Mouse (Mus musculus) left cerebral cortex, adult 9 months (tissue): ENCODE results near the gene Tmprss3.

Experiments used
- DNase-seq, 2 experiments: peaks; one replicate each; pipeline ENCODE4 v3.0.0; 2022; ENCODE audit warnings: low spot score in 2 of 2

The Tmprss3 gene

GRCm38 (mm10) chr17:31198877-31199276 is at the start of gene Tmprss3:
Gene Tmprss3 (minus strand): TSS chr17:31198977.
- no peak for DNase-seq

GRCm38 (mm10) chr17:31247144-31247543 is 48.4 kb upstream of the Tmprss3 start:
- no peak for DNase-seq

DNA sequence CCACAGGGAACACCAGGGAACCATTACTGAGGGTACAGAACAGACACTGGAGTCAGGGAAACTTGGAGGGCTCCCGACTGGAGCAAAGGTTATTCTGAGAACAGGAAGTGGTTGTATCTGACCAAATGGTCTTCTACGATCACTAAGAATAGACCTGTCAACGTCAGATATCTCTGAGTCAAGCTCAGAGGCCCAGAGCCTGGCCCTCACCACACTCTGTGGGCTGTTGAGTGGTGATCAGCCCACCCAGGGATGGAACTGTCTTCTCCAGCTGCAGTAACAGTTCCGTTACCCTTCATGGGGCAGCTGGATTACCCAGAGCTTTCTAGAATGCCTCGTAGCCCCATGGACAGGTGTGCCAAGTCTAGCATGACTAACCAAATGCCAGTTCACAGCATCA is 46.5 kb upstream of the Tmprss3 start:
- DNase-seq, result no peak

- no peak for DNase-seq
Measured at GRCm38 (mm10) chr17:31242764-31243163, 44.0 kb upstream of the Tmprss3 start.

- DNase-seq, result no peak
Measured at GRCm38 (mm10) chr17:31241156-31241555, 42.4 kb upstream of the Tmprss3 start.

DNA sequence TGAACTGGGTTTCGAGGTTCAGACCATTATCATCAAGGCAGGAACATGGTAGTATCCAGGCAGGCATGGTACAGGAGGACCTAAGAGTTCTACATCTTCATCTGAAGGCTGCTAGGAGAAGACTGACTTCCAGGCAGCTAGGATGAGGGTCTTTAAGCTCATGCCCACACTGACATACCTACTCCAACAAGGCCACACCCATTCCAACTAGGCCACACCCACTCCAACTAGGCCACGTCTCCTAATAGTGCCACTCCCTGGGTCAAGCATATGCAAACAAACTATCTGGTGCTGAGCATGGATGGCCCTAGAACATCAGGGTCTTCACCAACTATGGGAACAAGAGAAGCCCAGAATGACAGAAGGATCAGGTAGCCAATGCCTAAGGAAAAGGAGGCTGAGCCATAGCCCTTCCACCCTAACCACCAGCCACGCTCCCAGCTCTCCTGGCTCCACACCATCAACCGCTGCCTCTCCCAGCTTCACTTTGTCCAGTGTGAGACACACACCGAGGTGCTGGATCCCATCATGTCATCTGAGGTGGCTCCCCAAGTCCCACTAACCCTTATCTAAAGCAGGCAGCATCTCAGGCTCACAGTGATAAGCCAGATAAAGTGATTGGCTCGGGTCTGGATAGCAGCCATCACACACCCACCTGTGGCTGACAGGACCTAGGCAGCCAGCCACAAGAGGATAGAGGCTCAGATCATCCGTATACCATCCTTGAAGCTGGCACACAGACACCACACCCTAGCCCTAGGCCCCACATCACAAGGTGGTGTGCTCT is 39.6 kb upstream of the Tmprss3 start:
- no peak for DNase-seq

- no peak for DNase-seq
Measured at GRCm38 (mm10) chr17:31235915-31236314, 37.1 kb upstream of the Tmprss3 start.

GRCm38 (mm10) chr17:31232251-31233010 is 33.7 kb upstream of the Tmprss3 start:
- no peak for DNase-seq

DNA sequence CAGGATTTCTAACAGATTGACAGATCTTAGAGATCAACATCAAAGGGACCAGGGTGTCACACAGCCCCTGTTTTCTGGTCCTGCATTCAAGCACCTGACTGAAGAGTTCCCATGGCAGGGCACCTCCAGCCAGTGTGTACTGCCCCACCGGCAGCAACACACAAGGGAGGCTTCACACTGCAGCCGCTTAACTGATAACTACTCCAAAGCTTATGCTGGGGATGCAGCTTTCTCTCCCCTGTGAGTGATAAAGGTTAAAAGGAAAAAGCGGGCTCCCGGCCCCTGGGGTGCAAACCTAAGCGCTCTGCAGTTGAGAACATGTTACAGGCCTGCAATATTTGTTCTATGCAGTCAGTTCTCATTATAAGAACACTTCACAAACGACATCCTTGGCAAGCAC is 33.0 kb upstream of the Tmprss3 start:
- no peak for DNase-seq

GRCm38 (mm10) chr17:31226931-31227330 is 28.2 kb upstream of the Tmprss3 start:
- no peak for DNase-seq

DNA sequence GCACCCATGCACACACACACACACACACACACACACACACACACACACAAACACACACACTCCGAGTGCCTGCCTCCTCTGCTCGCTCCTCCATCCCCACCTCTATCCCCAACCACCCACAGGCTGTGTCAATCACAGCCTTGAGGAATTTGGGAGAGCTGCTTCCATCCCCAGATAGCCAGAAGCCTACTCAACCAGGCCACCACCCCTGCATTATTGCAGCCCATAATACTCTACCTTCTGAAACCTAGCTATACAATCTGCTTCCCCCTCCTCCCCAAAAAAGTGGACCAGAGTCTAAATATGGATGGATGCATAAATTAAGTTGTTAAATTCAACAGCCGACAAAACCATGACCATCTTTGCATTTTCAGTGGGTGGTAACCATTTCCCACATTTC is 27.6 kb upstream of the Tmprss3 start:
- DNase-seq, result peak in 1 of 2 experiments; percentile 16

- DNase-seq, result no peak
Measured at GRCm38 (mm10) chr17:31224591-31224990, 25.8 kb upstream of the Tmprss3 start.

DNA sequence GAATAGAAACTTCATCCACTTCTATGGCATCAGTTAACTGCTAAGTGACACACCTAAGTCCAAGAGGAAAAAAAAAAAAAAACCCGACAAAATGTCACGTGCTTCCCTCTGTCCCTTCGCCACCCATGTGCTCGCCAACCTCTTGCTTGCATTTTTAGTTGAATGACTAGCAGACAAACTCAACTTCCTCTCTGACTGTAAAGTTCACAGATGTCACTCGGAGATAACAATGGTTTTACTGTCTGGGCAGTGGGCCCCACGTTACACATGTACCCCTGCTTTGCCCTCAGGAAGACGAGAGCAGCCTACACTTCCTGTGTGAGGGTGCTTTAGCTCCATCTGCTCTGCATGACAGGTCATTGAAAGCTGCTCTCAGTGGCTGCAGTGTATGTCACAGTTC is 25.1 kb upstream of the Tmprss3 start:
- no peak for DNase-seq

GRCm38 (mm10) chr17:31222810-31223310 is 24.1 kb upstream of the Tmprss3 start:
- DNase-seq, result no peak

GRCm38 (mm10) chr17:31216068-31216955 is 17.5 kb upstream of the Tmprss3 start:
- no peak for DNase-seq

DNA sequence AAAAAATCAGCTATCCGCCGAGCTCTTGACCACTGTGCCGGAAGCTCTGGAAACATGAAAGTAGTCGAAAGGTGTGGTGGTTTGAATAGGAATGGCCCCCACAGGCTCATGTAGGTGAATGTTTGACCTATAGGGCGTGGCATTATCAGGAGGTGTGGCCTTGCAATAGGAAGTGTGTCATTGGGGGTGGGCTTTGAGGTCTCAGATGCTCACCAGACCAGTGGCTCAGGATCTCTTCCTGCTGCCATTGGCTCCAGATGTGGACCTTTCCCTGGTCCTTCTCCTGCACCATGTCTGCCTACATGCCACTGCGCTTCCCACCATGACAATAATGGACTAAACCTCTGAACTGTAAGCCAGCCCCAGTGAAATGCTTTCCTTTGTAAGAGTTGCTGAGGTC is 13.1 kb upstream of the Tmprss3 start:
- no peak for DNase-seq

- no peak for DNase-seq
Measured at GRCm38 (mm10) chr17:31210299-31210698, 11.5 kb upstream of the Tmprss3 start.

- no peak for DNase-seq
Measured at GRCm38 (mm10) chr17:31209376-31209930, 10.7 kb upstream of the Tmprss3 start.

DNA sequence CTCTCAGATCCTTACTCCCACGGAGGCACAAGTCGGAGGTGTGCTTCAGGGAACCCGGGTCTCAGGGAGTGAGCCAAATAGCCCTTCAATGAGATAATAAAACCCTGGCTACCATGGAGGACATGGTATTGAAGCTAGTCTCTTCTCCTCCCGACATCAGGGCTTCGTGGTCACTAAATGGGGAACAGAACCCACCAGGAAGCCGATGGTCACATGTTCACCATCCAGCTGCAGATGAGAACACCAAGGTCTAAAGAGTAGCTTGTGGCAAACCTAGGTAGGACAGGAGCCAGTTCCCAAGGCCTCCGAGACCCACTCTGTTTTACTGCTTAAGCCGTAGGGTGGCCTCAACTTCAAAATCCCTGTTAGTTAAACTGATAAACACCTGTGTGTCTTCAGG is 9.9 kb upstream of the Tmprss3 start:
- no peak for DNase-seq

- DNase-seq, result no peak
Measured at GRCm38 (mm10) chr17:31207771-31208334, 9.1 kb upstream of the Tmprss3 start, which contains the start of gene Ubash3a. Gene Ubash3a (plus strand): TSS chr17:31207873.

- DNase-seq, result no peak
Measured at GRCm38 (mm10) chr17:31196283-31196682, 2.5 kb downstream of the Tmprss3 start.
